Mouse (Mus musculus): ENCODE results near the gene Lpar2.
A peak's percentile ranks its signal among the peaks of the same experiment; 100 is the strongest.

Lpar2 gene

DNA sequence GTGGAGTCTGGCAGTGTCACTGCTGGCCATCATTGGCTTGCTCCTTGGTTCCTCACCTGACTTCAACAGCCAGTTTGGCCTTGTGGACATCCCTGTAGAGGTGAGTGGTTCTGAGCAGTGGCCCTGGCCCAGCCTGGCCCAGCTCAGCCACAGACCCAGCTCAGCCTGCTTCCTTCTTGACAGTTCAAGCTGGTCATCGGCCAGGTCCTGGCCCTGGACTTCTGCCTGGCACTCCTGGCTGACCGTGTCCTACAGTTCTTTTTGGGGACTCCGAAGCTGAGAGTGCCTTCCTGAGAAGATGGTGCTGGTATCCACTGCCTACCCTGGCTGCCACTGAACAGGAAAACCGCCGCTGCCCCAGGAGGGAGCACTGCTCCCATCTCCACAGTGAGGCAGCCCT is 15.0 kb upstream of the Lpar2 start:
- no peak for DNase-seq (ENCODE audit: low read depth, low spot score)

DNA sequence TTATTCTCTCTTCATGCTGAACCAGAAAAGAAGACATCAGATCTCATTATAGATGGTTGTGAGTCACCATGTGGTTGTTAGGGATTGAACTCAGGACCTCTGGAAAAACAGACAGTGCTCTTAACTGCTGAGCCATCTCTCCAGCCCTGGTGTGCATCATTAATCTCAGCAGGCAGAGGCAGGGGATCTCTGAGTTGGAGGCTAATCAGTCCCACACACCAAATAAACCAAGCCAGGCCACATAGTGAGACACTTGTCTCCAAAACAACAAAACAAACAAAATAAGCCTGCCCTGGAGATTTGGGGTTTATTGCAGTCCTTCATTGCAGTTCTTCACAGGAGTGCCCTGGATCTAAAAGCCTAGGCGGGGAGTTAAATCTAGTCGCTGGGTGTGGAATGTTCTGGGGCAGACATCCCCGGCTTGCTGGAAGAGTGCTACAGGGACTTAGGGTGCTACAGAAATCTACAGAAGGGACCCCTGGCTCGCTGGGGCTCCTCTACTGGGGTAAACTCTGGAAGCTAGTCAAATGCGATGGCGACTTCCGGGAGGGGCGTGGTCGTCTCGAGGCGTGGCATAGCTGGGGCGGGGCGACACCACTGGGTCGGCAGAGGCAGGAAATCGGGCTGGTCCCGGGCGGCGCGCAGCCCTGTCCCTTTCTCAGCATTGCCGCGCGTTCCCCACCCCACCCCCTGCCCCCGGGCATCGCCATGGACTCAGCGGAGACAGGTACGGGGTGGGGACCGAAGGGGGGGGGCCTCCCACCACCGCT is 13.9 kb upstream of the Lpar2 start, which contains the start of gene Gmip:
Gene Gmip (plus strand): TSS at position 586 of the 770 bp plus-strand sequence.
- no peak for DNase-seq (ENCODE audit: low read depth, low spot score)

DNA sequence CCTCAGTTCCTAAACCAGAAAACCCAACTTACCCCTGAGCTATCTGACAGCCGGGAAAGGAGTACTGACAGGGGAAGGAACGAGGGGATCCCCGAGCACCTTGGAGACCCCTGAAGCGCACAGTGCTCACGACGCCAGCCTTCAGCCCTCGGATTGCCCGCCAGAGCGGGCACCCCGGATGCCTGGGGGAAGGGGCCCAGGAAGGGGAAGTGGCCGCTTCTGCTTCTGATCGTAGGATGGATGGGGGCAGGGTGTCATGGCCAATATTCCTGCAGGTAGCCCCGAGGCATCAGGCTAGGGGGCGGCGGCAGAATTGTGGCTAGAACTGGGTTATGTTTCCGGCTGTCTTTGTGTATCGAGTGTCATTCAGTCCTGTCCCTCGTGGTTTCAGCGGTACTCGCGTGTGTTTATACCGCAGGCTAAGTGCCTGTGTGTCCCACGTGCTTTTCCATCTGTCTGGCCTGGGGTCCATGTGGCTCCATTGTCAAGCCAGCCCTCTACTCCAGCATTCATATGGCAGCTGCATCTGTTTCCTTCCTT is 13.3 kb upstream of the Lpar2 start:
- DNase-seq (ENCODE audit: low read depth, low spot score) = no peak

DNA sequence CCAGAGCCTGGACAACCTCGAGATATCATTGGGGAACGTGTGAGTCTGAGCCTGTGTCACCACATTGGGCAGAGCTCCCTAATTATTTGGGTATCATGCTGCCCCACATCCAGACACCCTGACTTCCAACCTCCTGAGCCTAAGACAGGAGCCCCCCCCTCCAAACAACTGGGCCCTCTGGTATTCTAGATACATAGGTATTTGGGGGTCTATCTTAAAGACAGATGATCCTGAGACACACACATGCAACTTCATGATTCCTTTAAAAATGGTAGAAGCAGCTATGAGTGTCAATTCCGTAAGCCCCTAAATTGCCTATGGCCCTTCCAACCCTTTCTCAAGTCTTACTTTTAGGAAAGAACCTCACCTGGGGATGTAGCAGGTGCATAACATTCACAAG is 12.4 kb upstream of the Lpar2 start:
- no peak for DNase-seq (ENCODE audit: low read depth, low spot score)

DNA sequence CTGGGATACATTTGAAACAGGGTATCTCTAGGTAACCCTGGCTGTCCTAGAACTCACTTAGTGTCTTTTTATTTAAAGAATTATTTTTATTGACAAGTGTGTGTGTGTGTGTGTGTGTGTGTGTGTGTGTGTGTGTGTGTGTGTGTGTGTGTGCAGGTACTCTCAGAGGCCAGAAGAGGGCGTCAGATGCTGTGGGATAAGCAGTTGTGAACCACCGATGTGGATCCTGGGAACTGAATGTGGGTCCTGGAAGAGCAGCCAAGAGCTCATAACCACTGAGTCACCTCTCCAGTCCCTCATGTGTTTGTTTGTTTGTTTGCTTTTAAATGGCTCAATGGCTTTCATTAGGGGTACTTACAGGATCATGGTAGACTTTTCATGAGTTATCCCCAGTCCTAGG is 7.3 kb upstream of the Lpar2 start:
- DNase-seq (ENCODE audit: low read depth, low spot score) = no peak

DNA sequence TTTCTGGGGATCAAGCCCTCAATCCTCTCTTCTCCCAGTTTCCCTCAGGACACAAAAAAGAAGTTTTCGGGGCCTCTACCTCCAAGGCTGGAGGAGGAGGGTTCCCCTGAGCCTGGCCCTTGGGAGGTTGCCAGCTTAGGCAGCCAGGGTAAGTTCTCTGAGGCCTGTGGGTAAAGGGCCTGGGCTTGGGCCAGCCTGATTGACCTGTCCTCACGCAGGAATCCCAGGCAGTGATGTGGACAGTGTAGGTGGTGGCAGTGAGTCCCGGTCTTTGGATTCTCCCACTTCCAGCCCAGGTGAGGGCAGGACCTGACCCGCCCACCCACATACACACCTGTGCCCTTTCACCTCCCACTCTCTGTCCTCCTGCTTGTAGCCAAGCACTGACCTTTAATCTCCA is 6.8 kb upstream of the Lpar2 start:
- no peak for DNase-seq (ENCODE audit: low read depth, low spot score)

DNA sequence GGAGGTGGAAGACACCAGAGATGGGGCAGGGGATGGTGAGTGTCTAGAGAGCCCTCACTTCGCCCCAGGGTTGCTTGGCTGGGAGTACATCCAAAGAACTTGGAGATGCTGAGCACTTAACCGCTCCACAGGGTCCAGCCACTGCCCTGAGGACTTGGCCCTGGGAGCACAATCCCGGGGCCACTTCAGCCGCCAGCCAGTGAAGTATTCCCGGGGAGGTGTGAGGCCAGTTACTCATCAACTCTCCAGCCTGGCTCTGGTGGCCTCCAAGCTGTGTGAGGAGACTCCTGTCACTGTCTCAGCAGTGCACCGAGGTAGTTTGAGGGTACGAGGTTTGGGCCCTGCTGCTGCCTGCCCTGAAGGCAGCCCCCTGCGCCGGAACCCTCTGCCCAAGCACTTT is 1.8 kb upstream of the Lpar2 start:
- DNase-seq (ENCODE audit: low read depth, low spot score) = no peak

DNA sequence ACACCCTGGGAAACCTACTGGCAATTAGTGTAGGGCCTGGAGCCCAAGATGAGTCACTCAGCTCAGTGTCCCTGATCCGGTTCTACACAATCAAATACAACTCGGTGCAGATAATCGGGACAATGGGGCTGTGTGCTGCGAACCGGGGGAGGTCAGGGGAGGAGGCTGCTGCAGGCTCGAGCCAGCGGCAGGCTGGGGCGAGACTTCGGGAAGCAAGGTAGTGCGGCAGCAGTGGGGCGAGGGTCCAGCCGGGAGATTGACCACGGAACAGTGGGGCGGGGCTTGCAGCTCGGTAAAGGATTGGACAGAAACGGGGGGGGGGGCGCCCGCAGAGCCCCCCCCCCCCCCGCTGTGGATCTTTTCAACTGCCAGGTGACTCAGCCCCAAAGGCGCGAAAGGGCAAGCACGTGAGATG is 251 bp upstream of the Lpar2 start:
- no peak for DNase-seq (ENCODE audit: low read depth, low spot score)

DNA sequence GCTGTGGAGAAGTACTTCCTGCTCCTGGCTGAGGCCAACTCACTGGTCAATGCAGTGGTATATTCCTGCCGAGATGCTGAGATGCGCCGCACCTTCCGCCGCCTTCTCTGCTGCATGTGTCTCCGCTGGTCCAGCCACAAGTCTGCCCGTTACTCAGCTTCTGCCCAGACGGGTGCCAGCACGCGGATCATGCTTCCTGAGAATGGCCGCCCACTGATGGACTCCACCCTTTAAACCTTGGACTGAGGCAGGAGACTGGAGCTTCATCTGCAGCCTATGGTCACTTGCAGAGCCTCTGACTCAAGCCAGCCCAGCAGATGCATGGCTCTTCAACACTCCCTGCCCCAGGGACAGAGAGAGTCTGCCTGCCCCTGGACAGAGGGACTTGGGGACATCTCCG is 4.1 kb downstream of the Lpar2 start:
- no peak for DNase-seq (ENCODE audit: low read depth, low spot score)

DNA sequence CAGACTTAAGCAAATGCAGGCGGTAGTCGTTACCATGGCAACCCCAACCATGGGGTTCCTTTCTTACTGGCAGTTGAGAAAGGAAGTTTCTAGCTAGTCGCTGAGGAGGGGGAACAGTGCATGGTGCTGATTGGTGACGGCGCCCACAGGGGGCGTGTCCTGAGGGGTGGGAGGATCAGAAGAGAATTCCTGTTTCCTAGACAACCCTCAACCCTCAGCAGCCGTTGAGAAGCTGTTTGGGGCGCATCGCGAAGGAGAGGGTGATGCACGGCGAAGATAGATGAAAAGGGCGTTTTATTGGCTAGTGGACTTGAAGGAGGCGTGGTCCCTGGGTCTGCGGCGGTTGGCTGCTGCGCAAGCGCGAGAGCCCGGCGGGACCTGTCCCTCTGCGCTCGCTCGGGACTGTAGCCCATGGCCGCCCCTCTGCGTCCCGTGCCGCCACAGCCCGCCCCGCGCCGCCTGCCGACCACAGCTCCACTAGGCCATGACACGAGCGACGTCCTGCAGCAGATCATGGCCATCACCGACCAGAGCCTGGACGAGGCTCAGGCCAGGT is 10.1 kb downstream of the Lpar2 start, which contains the start of gene Pbx4:
Gene Pbx4 (plus strand): TSS at position 194 of the 556 bp plus-strand sequence.
- DNase-seq (ENCODE audit: low read depth, low spot score) = peak; percentile 99

DNA sequence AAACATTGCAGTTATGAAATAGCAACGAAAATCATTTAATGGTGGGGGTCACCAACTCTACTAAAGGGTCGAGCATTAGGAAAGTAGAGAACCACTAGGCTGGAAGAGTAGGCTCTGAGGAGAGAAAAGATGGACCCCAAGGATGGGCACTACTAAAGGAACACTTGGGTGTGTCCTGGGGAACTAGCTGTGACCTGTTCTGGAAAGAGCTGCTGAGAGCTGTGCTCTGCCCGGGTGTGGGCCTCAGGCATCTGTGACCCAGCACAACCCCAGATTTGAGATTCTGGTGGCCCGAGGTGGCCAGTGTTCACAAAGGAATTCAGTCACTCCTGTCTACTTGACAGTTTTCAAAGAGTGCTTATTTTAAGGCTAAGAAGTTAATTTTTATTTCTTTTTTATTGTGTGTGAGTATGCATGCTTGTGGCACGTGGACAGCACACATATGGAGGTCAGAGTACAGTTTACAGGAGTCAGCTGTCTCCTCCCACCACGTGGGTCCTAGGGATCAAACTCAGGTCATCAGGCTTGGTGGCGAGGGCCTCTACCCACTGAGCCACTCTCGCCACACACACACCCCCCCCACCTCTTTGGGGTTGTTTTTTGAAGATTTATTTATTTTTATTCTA is 14.9 kb downstream of the Lpar2 start:
- DNase-seq (ENCODE audit: low read depth, low spot score) = no peak

DNA sequence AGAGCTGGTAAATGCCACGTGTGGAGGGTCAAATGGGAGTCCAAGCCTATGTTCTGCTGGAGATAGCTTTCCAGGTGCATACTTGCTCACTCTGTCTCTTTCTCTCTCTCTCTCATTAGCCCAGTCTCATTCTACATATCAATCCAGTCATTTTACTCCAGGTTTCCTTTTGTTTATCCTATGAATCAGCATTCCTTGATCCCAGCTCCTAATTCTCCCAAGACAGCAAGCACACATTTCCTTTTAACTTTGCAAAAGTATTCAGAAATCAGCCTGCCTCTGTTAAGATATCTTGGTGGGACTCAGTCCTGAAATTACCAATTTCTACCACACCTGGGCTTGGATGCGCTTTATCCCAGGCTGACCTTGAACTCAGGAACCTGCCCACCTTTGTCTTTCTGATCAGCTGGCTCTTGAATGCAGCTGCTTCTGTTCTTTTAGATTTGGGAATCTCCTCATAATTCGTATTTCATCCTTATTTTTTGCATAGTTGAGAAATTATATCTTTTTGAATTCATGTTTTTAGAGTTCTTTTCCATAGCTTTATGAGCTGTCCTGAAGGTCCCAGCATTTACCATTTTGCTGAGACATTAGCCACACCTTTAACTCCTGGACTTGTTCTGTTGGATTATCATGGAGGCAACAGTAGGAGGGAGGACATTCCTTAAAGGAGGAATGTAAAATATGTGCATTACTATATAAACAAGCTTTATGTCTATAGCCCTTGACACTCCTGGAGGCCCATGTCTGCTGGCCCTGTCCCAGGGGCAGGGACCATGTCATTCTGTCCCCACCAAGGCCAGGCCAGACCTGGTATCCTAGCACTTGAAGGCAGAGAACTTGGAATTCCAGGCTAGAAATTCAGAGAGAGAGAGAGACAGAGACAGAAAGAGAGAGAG is 25.2 kb downstream of the Lpar2 start:
- DNase-seq (ENCODE audit: low read depth, low spot score) = no peak

DNA sequence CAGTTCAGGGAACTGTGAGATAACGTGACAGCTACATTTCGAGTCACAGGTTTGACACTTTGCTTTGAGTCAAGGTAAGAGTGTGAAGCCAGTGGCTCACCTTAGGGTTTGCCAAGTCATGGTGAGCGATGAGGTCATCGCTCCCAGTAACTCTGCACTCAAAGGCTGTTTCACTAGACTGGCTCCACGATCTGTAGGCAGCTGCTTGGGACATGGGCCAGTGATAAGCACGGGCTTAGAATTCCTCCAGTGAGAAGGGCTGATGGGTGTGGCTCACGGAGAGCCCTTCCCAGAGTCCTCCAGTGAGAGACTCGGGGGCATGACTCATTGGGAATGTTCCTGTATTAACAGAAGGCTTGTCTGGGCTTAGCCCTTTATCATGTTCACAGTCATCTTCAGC is 26.7 kb downstream of the Lpar2 start:
- DNase-seq (ENCODE audit: low read depth, low spot score) = no peak

DNA sequence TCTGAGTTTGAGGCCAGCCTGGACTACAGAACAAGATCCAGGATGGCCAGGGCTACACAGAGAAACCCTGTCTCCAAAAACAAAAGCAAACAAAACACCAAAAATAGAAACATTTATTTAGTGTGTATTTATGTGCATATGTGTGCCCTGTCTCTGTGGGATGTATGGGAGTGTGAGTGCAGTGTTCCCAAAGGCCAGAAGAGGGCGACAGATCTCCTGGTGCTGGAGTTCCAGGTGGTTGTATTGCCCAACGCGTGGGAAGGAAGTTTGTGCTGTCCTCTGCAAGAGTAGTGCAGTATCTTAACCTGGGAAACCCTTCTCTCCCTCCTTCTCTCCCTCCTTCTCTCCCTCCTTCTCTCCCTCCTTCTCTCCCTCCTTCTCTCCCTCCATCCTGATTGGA is 27.7 kb downstream of the Lpar2 start:
- no peak for DNase-seq (ENCODE audit: low read depth, low spot score)

DNA sequence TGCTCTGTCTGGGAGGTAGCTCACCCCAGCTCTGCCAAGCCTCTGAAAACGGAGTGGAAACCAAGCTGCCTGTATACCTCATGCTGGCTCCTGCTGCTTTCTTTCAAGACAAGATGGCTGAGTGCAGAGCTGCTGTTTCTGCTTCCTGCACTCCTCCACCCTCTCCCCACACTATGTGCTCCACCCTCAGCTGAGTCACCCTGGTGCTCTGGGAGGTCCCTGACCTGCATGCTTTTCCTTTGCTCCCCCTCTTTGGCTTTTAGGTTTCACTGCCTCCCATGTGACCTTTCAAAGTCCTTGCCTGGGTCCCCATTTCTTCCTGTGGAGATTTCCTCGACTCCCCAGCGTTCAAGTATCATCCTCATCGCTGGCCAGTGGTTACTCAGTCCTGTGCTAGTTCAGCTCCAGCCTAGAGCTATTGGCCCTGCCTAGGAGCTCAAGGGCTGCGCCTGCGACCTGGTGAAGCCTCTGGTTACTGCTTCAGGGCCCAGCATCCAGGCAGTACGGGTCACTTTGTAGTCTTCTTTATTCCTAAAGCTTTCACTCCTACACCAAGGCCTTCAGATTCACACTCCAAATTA is 28.8 kb downstream of the Lpar2 start:
- DNase-seq (ENCODE audit: low read depth, low spot score) = no peak

DNA sequence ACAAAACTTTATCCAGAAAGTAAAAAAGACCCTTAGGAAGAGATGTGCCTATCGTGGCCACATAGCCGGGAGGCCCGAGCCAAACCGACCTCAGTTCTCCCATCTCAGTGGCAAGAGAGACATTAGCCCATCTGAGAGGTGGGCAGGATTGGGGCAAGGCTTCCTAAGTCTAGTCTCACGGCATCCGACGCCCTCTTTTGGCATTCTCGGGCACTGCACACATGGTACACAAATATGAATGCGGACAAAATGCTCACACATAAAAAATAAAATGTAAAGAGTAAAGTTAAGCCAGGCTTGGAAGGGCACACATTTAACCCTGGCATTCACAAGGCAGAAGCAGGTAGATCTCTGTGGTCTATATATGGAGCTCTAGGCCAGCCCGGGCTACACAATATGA is 31.6 kb downstream of the Lpar2 start:
- no peak for DNase-seq (ENCODE audit: low read depth, low spot score)

DNA sequence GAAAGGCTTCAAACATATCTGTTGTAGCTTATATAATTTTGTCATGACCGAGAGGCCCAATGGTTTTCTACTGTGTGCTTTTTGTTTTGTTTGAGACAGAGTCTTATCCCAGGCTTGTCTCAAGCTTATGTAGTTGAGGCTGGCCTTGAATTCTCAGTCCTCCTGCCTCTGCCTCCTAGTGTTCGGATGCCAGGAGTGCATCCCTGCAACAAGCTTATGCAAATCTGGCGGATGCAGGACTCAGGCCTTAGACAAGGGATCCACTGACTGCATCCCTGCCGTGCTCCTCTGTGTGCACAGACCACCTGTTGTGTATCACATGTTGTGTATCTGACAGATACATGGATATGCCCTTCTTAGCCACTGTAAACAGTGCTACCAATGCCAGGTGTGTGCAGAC is 38.6 kb downstream of the Lpar2 start:
- no peak for DNase-seq (ENCODE audit: low read depth, low spot score)

DNA sequence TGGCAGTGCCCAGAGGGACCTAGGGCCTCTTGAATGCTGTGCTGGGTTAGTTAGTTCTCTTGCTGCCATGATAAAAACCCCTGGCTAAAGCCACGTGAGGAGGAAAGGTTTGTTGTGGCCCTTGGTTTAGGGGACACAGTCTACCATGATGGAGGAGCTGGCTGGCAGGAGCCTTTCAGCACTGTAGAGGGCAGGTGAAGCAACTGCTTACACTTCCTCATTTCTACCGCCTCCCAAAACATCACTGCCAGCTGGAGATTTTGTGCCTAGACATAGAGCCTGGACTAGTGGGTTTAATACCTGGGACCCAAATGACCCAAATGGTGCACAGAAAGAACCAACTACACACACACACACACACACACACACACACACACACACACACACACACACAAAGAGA is 39.0 kb downstream of the Lpar2 start:
- no peak for DNase-seq (ENCODE audit: low read depth, low spot score)

DNA sequence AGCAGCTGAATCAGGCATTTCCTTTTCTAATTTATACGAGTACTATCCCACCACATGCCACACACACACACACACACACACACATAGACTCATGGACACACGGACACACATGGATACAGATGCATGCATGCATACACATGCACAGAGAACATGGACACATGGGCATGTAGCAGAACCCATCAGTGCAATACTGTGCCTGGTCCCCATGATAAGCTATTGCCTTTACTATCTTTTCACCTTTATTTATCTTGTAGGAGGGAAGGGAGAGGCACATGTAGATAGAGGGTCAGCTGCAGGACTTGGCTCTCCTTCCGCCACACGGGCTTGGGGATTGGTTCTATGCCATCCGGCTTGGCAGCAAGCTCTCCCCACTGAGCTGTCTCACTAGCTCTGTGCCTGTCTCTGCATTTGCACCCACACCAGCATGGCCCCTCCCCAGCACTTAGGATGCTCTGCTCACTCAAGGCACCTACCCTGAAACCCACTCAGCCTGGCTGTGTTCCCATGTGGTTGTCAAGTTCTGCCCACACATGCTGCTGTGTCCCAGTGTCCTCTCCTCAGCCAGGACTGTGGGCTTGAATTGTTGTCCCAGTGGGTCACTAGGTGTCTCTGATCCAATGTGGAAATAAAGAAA is 41.3 kb downstream of the Lpar2 start:
- peak; percentile 23 for DNase-seq (ENCODE audit: low read depth, low spot score)

DNA sequence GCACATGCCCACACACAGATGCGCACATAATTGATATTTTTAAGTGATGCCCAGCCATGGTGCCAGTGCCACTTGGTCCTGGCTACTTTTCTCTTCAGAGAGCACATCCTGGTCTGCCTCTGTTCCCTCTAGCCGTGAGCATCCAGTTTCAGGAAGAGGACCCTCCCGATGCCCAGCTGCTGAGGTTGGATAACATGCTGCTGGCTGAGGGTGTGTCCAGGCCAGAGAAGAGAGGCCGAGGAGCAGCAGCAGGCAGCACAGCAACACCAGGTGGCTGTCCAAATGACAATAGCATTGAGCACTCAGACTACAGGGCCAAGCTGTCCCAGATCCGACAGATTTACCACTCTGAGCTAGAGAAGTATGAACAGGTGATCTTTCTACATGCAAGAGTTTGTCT is 42.0 kb downstream of the Lpar2 start:
- no peak for DNase-seq (ENCODE audit: low read depth, low spot score)

All from telencephalon, adult 2 months (tissue).